Mouse (Mus musculus) granulocyte monocyte progenitor cell, adult 5-6 weeks (primary cell): ENCODE results near the gene Fkbp8. TPM values are rescaled to one million over a fixed set of nuclear protein-coding genes. Genes with fewer than 3 reads are reported as not detected.
"Not testable (repeated sequence)": the region's sequence is repeated elsewhere in the genome, so short reads cannot be mapped to it uniquely, and the experiment has no call there.

Source experiments
- ATAC-seq: replicated peaks from 2 replicates; pipeline ENCODE4 v1.8.0; 2016; ENCODE audit warnings: mild to moderate bottlenecking, moderate TSS enrichment, inconsistent platforms; ENCODE audit not compliant: poor library complexity, severe bottlenecking
- total RNA-seq, 2 experiments: library from RNA; stranded (forward) in 1 of 2; stranded (reverse) in 1 of 2; fragments of 200-712, 200-1000 nt in 1 of 2; fragments of >200 nt in 1 of 2; fragmentation: Nextera tagmentation in 1 of 2; gene quantifications; 2 replicates each; pipeline ENCODE4 v1.2.3; 2014 to 2017

Fkbp8 gene
- total RNA-seq, 2 experiments from 2014 or later = 107 to 113 TPM

- ATAC-seq = peak; percentile 37
These were observed 26.9 kb upstream of the Fkbp8 start for GRCm38 (mm10) chr8:70500386-70501301.

GRCm38 (mm10) chr8:70501820-70502529 lies 25.5 kb upstream of the Fkbp8 start:
- ATAC-seq = no peak

GRCm38 (mm10) chr8:70502540-70502939 lies 25.0 kb upstream of the Fkbp8 start:
- no peak for ATAC-seq

- peak; percentile 32 for ATAC-seq
These were observed 24.3 kb upstream of the Fkbp8 start for GRCm38 (mm10) chr8:70503062-70503750.

- ATAC-seq = no peak
These were observed 23.2 kb upstream of the Fkbp8 start for GRCm38 (mm10) chr8:70504291-70504716.

GRCm38 (mm10) chr8:70504851-70505250 lies 22.7 kb upstream of the Fkbp8 start:
- peak; percentile 36; the same call in 1 of the 2 replicates for ATAC-seq

- peak; percentile 7; the same call in 1 of the 2 replicates for ATAC-seq
These were observed 21.7 kb upstream of the Fkbp8 start for GRCm38 (mm10) chr8:70505698-70506327.

- ATAC-seq = peak; percentile 67
These were observed 21.0 kb upstream of the Fkbp8 start, which contains the start of gene Rex1bd for GRCm38 (mm10) chr8:70506328-70507026. Gene Rex1bd (minus strand): TSS chr8:70506752.

GRCm38 (mm10) chr8:70507027-70507393 lies 20.5 kb upstream of the Fkbp8 start:
- no peak for ATAC-seq

GRCm38 (mm10) chr8:70509281-70509952 lies 18.1 kb upstream of the Fkbp8 start:
- no peak for ATAC-seq

- peak; percentile 74 for ATAC-seq
These were observed 17.2 kb upstream of the Fkbp8 start, which contains the start of gene Uba52 for GRCm38 (mm10) chr8:70510228-70510915. Gene Uba52 (minus strand): TSS chr8:70510801.

- ATAC-seq = not testable (repeated sequence)
These were observed 16.4 kb upstream of the Fkbp8 start for GRCm38 (mm10) chr8:70511174-70511573.

- no peak for ATAC-seq
These were observed 15.8 kb upstream of the Fkbp8 start for GRCm38 (mm10) chr8:70511770-70512169.

- 0 out of 2 replicates have a peak, but pooled peaks have one; percentile 33 for ATAC-seq
These were observed 15.1 kb upstream of the Fkbp8 start for GRCm38 (mm10) chr8:70512253-70512903.

GRCm38 (mm10) chr8:70513441-70513840 lies 14.1 kb upstream of the Fkbp8 start:
- no peak for ATAC-seq

- no peak for ATAC-seq
These were observed 9.4 kb upstream of the Fkbp8 start for GRCm38 (mm10) chr8:70517940-70518643.

- ATAC-seq = no peak
These were observed 8.5 kb upstream of the Fkbp8 start for GRCm38 (mm10) chr8:70519043-70519442.
